In the genomic region with DNA sequence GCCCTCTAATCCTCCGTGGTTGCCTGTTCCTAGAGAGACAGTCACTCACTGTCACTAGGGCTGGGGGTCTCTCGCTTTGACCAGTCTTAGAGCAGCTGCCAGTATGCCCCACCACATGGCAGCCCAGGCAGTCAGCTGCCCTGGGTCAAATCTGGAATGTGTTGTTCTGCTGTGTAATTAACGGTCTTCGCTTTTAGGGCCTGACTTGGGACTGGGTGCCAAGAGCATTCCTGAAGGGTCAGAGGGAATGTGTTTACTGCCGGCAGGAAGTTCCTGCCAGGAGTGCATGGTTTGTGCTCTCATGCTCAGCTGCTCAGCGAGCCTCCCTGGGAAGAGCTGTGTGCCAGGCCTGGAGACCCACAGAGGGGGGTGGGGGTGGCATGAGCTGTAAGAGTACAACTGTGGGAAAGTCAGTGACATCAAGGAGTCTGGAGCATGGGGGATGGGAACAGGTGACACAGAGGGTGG, we compare ENCODE assay signal across 8 mouse cellular contexts.
A peak's percentile ranks its signal among the peaks of the same experiment; 100 is the strongest.
DNase-seq lines count a peak whose midpoint lies in the region; ATAC-seq lines count a peak whose summit lies in the region.

No protein-coding gene starts in this region.

- peak; percentile 51 for DNase-seq in adrenal gland, postnatal 14 days
- DNase-seq in adrenal gland, adult 18-20 months (ENCODE audit: low spot score in 2 of 2), result no peak
- DNase-seq in hindbrain, embryonic 14.5 days (ENCODE audit: low spot score), result no peak
- peak; percentile 57 for DNase-seq in testis, postnatal 10 days (ENCODE audit: low spot score)
- DNase-seq in left cerebral cortex, postnatal 4 days, result no peak
- DNase-seq in natural killer cell, adult 2 months (ENCODE audit: low spot score in 2 of 2), result no peak

- H3K27me3 ChIP-seq in embryonic facial prominence, embryonic 13.5 days, result no peaks in the 10 kb centered on the region
- H3K27me3 ChIP-seq in hindbrain, embryonic 14.5 days (ENCODE audit: control insufficient read depth, insufficient read depth, low read length), result no peaks in the 10 kb centered on the region
- no peaks in the 10 kb centered on the region for H3K27me3 ChIP-seq in liver, embryonic 16.5 days (ENCODE audit: control insufficient read depth, insufficient read depth, low read depth, low read length)

- H3K27ac ChIP-seq in embryonic facial prominence, embryonic 13.5 days, result 0 out of 2 replicates have a peak overlapping the region, but pooled peaks have one; percentile 39
- no peak overlapping the region for H3K27ac ChIP-seq in hindbrain, embryonic 14.5 days
- peak overlapping the region; percentile 58 for H3K27ac ChIP-seq in liver, embryonic 16.5 days (ENCODE audit: low read length)

- H3K4me3 ChIP-seq in embryonic facial prominence, embryonic 13.5 days, result no peak overlapping the region
- no peak overlapping the region for H3K4me3 ChIP-seq in hindbrain, embryonic 14.5 days (replicated peaks; ENCODE audit: low read length)
- H3K4me3 ChIP-seq in liver, embryonic 16.5 days (ENCODE audit: low read depth, low read length), result no peak overlapping the region

- peaks cover 6% of the 10 kb centered on the region for H3K4me1 ChIP-seq in embryonic facial prominence, embryonic 13.5 days
- H3K4me1 ChIP-seq in hindbrain, embryonic 14.5 days (replicated peaks; ENCODE audit: control insufficient read depth, insufficient read depth, low read length), result no peaks in the 10 kb centered on the region
- H3K4me1 ChIP-seq in liver, embryonic 16.5 days (ENCODE audit: control insufficient read depth, low read depth, low read length), result peaks cover 28% of the 10 kb centered on the region

- no peak for ATAC-seq in embryonic facial prominence, embryonic 13.5 days (ENCODE audit: insufficient number of reproducible peaks, insufficient read depth, low FRiP score, low TSS enrichment, low read depth)
- ATAC-seq in hindbrain, embryonic 14.5 days (ENCODE audit: low FRiP score), result peak; percentile 80; the same call in 1 of the 2 replicates
- ATAC-seq in liver, embryonic 16.5 days (ENCODE audit: low read depth), result no peak

- intact Hi-C loops in left cerebral cortex, postnatal 4 days (cut with DNase I), result no loop called here

- peaks cover 3% of the 10 kb centered on the region; the same call in 1 of the 2 replicates for H3K9me3 ChIP-seq in embryonic facial prominence, embryonic 13.5 days
- peaks cover 6% of the 10 kb centered on the region; the same call in 1 of the 2 replicates for H3K9me3 ChIP-seq in hindbrain, embryonic 14.5 days (ENCODE audit: control insufficient read depth, low read length)
- H3K9me3 ChIP-seq in liver, embryonic 16.5 days (replicated peaks; ENCODE audit: control insufficient read depth, low read length), result no peaks in the 10 kb centered on the region

- no peaks in the 10 kb centered on the region for H3K36me3 ChIP-seq in embryonic facial prominence, embryonic 13.5 days
- H3K36me3 ChIP-seq in hindbrain, embryonic 14.5 days (replicated peaks; ENCODE audit: control insufficient read depth, insufficient read depth), result no peaks in the 10 kb centered on the region
- no peaks in the 10 kb centered on the region for H3K36me3 ChIP-seq in liver, embryonic 16.5 days (ENCODE audit: control insufficient read depth, insufficient read depth)

- no peak overlapping the region for H3K9ac ChIP-seq in embryonic facial prominence, embryonic 13.5 days
- no peak overlapping the region for H3K9ac ChIP-seq in hindbrain, embryonic 14.5 days
- H3K9ac ChIP-seq in liver, embryonic 16.5 days (ENCODE audit: low read depth, low read length), result no peak overlapping the region

- 15% methylated on average over 6 of the region's 6 CpGs for WGBS in embryonic facial prominence, embryonic 13.5 days
- 28% methylated on average over 6 of the region's 6 CpGs for WGBS in hindbrain, embryonic 14.5 days
- 51% methylated on average over 6 of the region's 6 CpGs for WGBS in liver, embryonic 16.5 days (ENCODE audit: insufficient replicate concordance)

- H3K4me2 ChIP-seq in embryonic facial prominence, embryonic 13.5 days, result no peak overlapping the region
- H3K4me2 ChIP-seq in hindbrain, embryonic 14.5 days (replicated peaks), result no peak overlapping the region
- no peak overlapping the region for H3K4me2 ChIP-seq in liver, embryonic 16.5 days (ENCODE audit: low read depth, low read length)

Comparison
In these comparisons a context has a peak if more than half of its experiments do, and no peak if none do; other contexts are left out.
1. DNase-seq: peak in adrenal gland, postnatal 14 days (single experiment) and testis, postnatal 10 days (single experiment); none in adrenal gland, adult 18-20 months (0 of 2), hindbrain, embryonic 14.5 days (single experiment), left cerebral cortex, postnatal 4 days (single experiment) and natural killer cell, adult 2 months (0 of 2).